ENCODE assay signal across 9 mouse cellular contexts in genomic region chr11:96463986-96464715, GRCm38 (mm10). TPM values are rescaled to one million over a fixed set of nuclear protein-coding genes. Genes with fewer than 3 reads are reported as not detected.
DNase-seq lines count a peak whose midpoint lies in the region; ATAC-seq lines count a peak whose summit lies in the region.
"Had no signal": no experiment of that assay in that cellular context is flagged by ENCODE, and none has a peak within 500 bp of the region (broad histone marks: within the 10 kb centered on the region; RNA-seq: fewer than 3 reads in every experiment).

Gene Skap1, plus strand, starts transcription at chr11:96464593.

- ATAC-seq in heart, embryonic 14.5 days (ENCODE audit: insufficient number of reproducible peaks, insufficient read depth, low FRiP score, low read depth) = no peak
- ATAC-seq in hindbrain, embryonic 13.5 days (ENCODE audit: low FRiP score) = no peak

- H3K4me2 ChIP-seq in heart, embryonic 14.5 days (ENCODE audit: low read length) = peak within 1 kb of the TSS; percentile 75
- peak within 1 kb of the TSS; percentile 68 for H3K4me2 ChIP-seq in hindbrain, embryonic 13.5 days

- H3K9me3 ChIP-seq in heart, embryonic 14.5 days (ENCODE audit: control insufficient read depth, low read length) = no peaks in the 10 kb centered on the region
- H3K9me3 ChIP-seq in hindbrain, embryonic 13.5 days = no peaks in the 10 kb centered on the region
- H3K9me3 ChIP-seq in midbrain, embryonic 10.5 days (replicated peaks) = no peaks in the 10 kb centered on the region
- H3K9me3 ChIP-seq: G1E had no signal

- peaks cover 55% of the 10 kb centered on the region for H3K27me3 ChIP-seq in heart, embryonic 14.5 days (ENCODE audit: control insufficient read depth, insufficient read depth, low read length)
- H3K27me3 ChIP-seq in hindbrain, embryonic 13.5 days = peaks cover 12% of the 10 kb centered on the region; the same call in 1 of the 2 replicates
- peaks cover 49% of the 10 kb centered on the region for H3K27me3 ChIP-seq in midbrain, embryonic 10.5 days (ENCODE audit: low read depth, poor library complexity, severe bottlenecking)

- peak within 1 kb of the TSS; percentile 37 to 41 for H3K4me3 ChIP-seq in heart, embryonic 14.5 days (ENCODE audit: control insufficient read depth in 1 of 2, insufficient read depth in 1 of 2, low read depth in 1 of 2, low read length in 2 of 2)
- H3K4me3 ChIP-seq in hindbrain, embryonic 13.5 days = peak within 1 kb of the TSS; percentile 40
- peak within 1 kb of the TSS; percentile 54 for H3K4me3 ChIP-seq in midbrain, embryonic 10.5 days

- peak within 1 kb of the TSS; percentile 10; the same call in 1 of the 2 replicates for H3K9ac ChIP-seq in heart, embryonic 14.5 days (ENCODE audit: low read length)
- H3K9ac ChIP-seq in hindbrain, embryonic 13.5 days = peak within 1 kb of the TSS; percentile 67

- H3K36me3 ChIP-seq in heart, embryonic 14.5 days (ENCODE audit: control insufficient read depth, insufficient read depth, low read length) = no peaks in the 10 kb centered on the region
- no peaks in the 10 kb centered on the region for H3K36me3 ChIP-seq in hindbrain, embryonic 13.5 days
- H3K36me3 ChIP-seq in midbrain, embryonic 10.5 days = no peaks in the 10 kb centered on the region
- H3K36me3 ChIP-seq: G1E had no signal

- DNase-seq in heart, postnatal 4 days = no peak
- peak; percentile 58 for DNase-seq in adrenal gland, adult 2 months
- DNase-seq in midbrain, embryonic 10.5 days (ENCODE audit: low spot score) = no peak
- peak; percentile 86 for DNase-seq in thymus, postnatal 14 days
- DNase-seq in gastrocnemius, postnatal 10 days = no peak
- no peak for DNase-seq in right cerebral cortex, postnatal 36 days (ENCODE audit: low spot score in 2 of 2)

- H3K4me1 ChIP-seq in heart, embryonic 14.5 days (ENCODE audit: control insufficient read depth in 2 of 2, insufficient read depth in 2 of 2, low read length in 2 of 2) = peaks cover 4 to 12% of the 10 kb centered on the region in 2 experiments; a peak in 3 of 4 replicates
- peaks cover 45% of the 10 kb centered on the region for H3K4me1 ChIP-seq in hindbrain, embryonic 13.5 days (replicated peaks)
- H3K4me1 ChIP-seq in midbrain, embryonic 10.5 days = peaks cover 57% of the 10 kb centered on the region

- H3K27ac ChIP-seq in heart, embryonic 14.5 days (replicated peaks in 1 of 2; ENCODE audit: control insufficient read depth in 1 of 2, insufficient read depth in 1 of 2, low read depth in 2 of 2, low read length in 2 of 2) = no peak within 1 kb of the TSS
- 0 out of 2 replicates have a peak within 1 kb of the TSS, but pooled peaks have one; percentile 92 for H3K27ac ChIP-seq in hindbrain, embryonic 13.5 days
- H3K27ac ChIP-seq in midbrain, embryonic 10.5 days (replicated peaks) = peak within 1 kb of the TSS; percentile 64; the same call in 1 of the 2 replicates

- 7% methylated on average over 36 of the region's 42 CpGs for WGBS in heart, embryonic 14.5 days
- 6% methylated on average over 39 of the region's 42 CpGs for WGBS in hindbrain, embryonic 13.5 days
- 7% methylated on average over 42 of the region's 42 CpGs for WGBS in midbrain, embryonic 10.5 days

RNA-seq across cellular contexts. Expression of gene Skap1, which starts in this region (rescaled TPM):
- polyA plus RNA-seq in heart, embryonic 14.5 days (2014; fragmentation: Nextera tagmentation; extraction: Ambion mirVana) = 0.23 TPM in 1 of 2 replicates, not detected in the other
- under 1 TPM in 1 of 2 experiments, not detected in 1; 0.29 TPM for total RNA-seq in heart, postnatal 4 days (2021)
- total RNA-seq in adrenal gland, adult 2 months (2021) = 1 to 10 TPM; 5.5 to 6.5 TPM
- 2.9 and 3.3 TPM in 2 replicates for polyA plus RNA-seq in adrenal gland, adult 2 months (2012; rRNA removed)
- polyA plus RNA-seq in hindbrain, embryonic 13.5 days (2015; fragmentation: Nextera tagmentation; extraction: Ambion mirVana) = 6.3 and 6.9 TPM in 2 replicates
- 1.4 and 1.8 TPM in 2 replicates for polyA plus RNA-seq in midbrain, embryonic 10.5 days (2016; fragmentation: Nextera tagmentation; extraction: Ambion mirVana)
- total RNA-seq in gastrocnemius, postnatal 10 days (2021) = under 1 TPM; 0.16 to 0.19 TPM
- polyA plus RNA-seq: G1E had no signal

Comparison
In these comparisons a context has a peak if more than half of its experiments do, and no peak if none do; other contexts are left out.
1. RNA of gene Skap1 (total RNA-seq): 5.5 to 6.5 TPM in adrenal gland, adult 2 months; 0.29 TPM in heart, postnatal 4 days and 0.16 to 0.19 TPM in gastrocnemius, postnatal 10 days; every median in the first group is over 4 times any median in the second.
2. H3K27ac ChIP-seq: peak in hindbrain, embryonic 13.5 days (single experiment) and midbrain, embryonic 10.5 days (single experiment); none in heart, embryonic 14.5 days (0 of 2).
3. DNase-seq: peak in adrenal gland, adult 2 months (single experiment) and thymus, postnatal 14 days (single experiment); none in heart, postnatal 4 days (single experiment), midbrain, embryonic 10.5 days (single experiment), gastrocnemius, postnatal 10 days (single experiment) and right cerebral cortex, postnatal 36 days (0 of 2).
4. Peak in every context shown above with its lines, with median percentiles within 50 percentile points of each other: H3K4me3 ChIP-seq.